In the genomic region with DNA sequence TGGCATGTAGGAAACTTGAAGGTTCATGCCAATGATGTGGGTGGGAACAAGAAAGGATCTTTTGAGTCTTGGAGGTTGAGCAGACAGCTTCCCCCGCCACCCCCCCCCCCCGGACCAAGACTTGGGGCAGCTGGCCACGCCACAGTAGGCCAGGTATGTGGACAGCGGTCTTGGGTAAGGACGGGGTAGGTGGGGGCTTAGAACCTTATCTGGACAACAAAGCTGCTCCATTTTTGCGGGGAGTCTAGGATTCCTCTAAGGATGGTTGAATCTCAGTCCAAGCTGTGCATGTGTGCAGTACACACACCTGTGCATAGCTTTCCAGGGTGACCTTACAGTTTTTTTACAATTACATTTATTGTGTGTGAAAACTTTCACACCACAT, we compare ENCODE assay signal across 8 mouse cellular contexts. TPM values are rescaled to one million over a fixed set of nuclear protein-coding genes. Genes with fewer than 3 reads are reported as not detected.
DNase-seq lines count a peak whose midpoint lies in the region; ATAC-seq and TF ChIP-seq lines count a peak whose summit lies in the region.

No protein-coding gene starts in this region.

- intact Hi-C loops in left cerebral cortex, postnatal 36 days (cut with DNase I), result loop anchor here (2.0 kb wide), 1 partner anchor 20 kb away; no protein-coding TSS in a partner anchor

- H3K9ac ChIP-seq in intestine, postnatal 0 days (ENCODE audit: low read depth, low read length), result no peak overlapping the region
- peak overlapping the region; percentile 77 for H3K9ac ChIP-seq in neural tube, embryonic 13.5 days

- TF ChIP-seq CTCF in layer of hippocampus, adult 2 months (conservative IDR thresholded peaks at IDR 0.05), result no peak
- no peak for TF ChIP-seq CTCF in embryonic fibroblast, embryonic 13.5 days (IDR thresholded peaks at IDR 0.05; ENCODE audit: borderline replicate concordance, insufficient read depth, low read length)
- no peak for TF ChIP-seq CTCF in intestine, postnatal 0 days (IDR thresholded peaks at IDR 0.05; ENCODE audit: low read depth)

- H3K27ac ChIP-seq in layer of hippocampus, adult 2 months, result peak overlapping the region; percentile 93
- no peak overlapping the region for H3K27ac ChIP-seq in embryonic fibroblast, embryonic 13.5 days (ENCODE audit: insufficient read depth, low read length)
- no peak overlapping the region for H3K27ac ChIP-seq in intestine, postnatal 0 days (ENCODE audit: low read depth, low read length)
- peak overlapping the region; percentile 74 for H3K27ac ChIP-seq in neural tube, embryonic 13.5 days (replicated peaks)

- no peaks in the 10 kb centered on the region for H3K4me1 ChIP-seq in embryonic fibroblast, embryonic 13.5 days (ENCODE audit: control insufficient read depth, insufficient read depth, low read length)
- H3K4me1 ChIP-seq in intestine, postnatal 0 days (replicated peaks; ENCODE audit: control insufficient read depth, insufficient read depth, low read length), result no peaks in the 10 kb centered on the region
- H3K4me1 ChIP-seq in neural tube, embryonic 13.5 days (replicated peaks), result peaks cover 7% of the 10 kb centered on the region

- no peak for DNase-seq in layer of hippocampus, adult 2 months (ENCODE audit: low spot score in 2 of 2)
- no peak for DNase-seq in layer of hippocampus, postnatal 36 days
- DNase-seq in left cerebral cortex, postnatal 36 days (ENCODE audit: low spot score in 2 of 2), result no peak
- no peak for DNase-seq in spleen, postnatal 14 days (ENCODE audit: low spot score in 2 of 2)
- no peak for DNase-seq in layer of hippocampus, postnatal 25 days (ENCODE audit: extremely low spot score in 1 of 2, low spot score in 1 of 2)

- H3K27me3 ChIP-seq in intestine, postnatal 0 days (replicated peaks; ENCODE audit: control insufficient read depth, insufficient read depth, low read length), result no peaks in the 10 kb centered on the region
- peaks cover 14% of the 10 kb centered on the region; the same call in 1 of the 2 replicates for H3K27me3 ChIP-seq in neural tube, embryonic 13.5 days

- peak overlapping the region; percentile 90 for H3K4me2 ChIP-seq in intestine, postnatal 0 days (replicated peaks; ENCODE audit: low read depth)
- peak overlapping the region; percentile 99 for H3K4me2 ChIP-seq in neural tube, embryonic 13.5 days

- peak overlapping the region; percentile 71 for H3K4me3 ChIP-seq in layer of hippocampus, adult 2 months
- H3K4me3 ChIP-seq in embryonic fibroblast, embryonic 13.5 days (ENCODE audit: insufficient read depth, low read length), result 0 out of 2 replicates have a peak overlapping the region, but pooled peaks have one; percentile 22
- peak overlapping the region; percentile 46 for H3K4me3 ChIP-seq in intestine, postnatal 0 days (ENCODE audit: low read depth, low read length)
- H3K4me3 ChIP-seq in neural tube, embryonic 13.5 days, result peak overlapping the region; percentile 54

- no peak for ATAC-seq in intestine, postnatal 0 days
- ATAC-seq in neural tube, embryonic 13.5 days (ENCODE audit: low read depth), result no peak; the same call in 1 of the 2 replicates

- no peaks in the 10 kb centered on the region for H3K9me3 ChIP-seq in intestine, postnatal 0 days (ENCODE audit: control insufficient read depth)
- H3K9me3 ChIP-seq in neural tube, embryonic 13.5 days, result no peaks in the 10 kb centered on the region

- WGBS in intestine, postnatal 0 days, result 29% methylated on average over 6 of the region's 6 CpGs
- WGBS in neural tube, embryonic 13.5 days, result 32% methylated on average over 6 of the region's 6 CpGs

- TF ChIP-seq POLR2A in embryonic fibroblast, embryonic 13.5 days (IDR thresholded peaks at IDR 0.05; ENCODE audit: low read depth, low read length), result no peak

- H3K36me3 ChIP-seq in intestine, postnatal 0 days (ENCODE audit: control insufficient read depth, insufficient read depth), result peaks cover 7% of the 10 kb centered on the region; the same call in 1 of the 2 replicates
- peaks cover 32% of the 10 kb centered on the region for H3K36me3 ChIP-seq in neural tube, embryonic 13.5 days

RNA-seq across cellular contexts. Expression of gene Spata32, which starts 0.3 kb away (rescaled TPM):
- total RNA-seq in layer of hippocampus, adult 2 months (2021), result 1 to 10 TPM; 1.2 to 1.3 TPM
- total RNA-seq in layer of hippocampus, postnatal 36 days (2021), result 1 to 10 TPM in 1 of 2 experiments, under 1 TPM in 1; 0.72 to 1.6 TPM
- polyA plus RNA-seq in embryonic fibroblast, embryonic 13.5 days (2011; ENCODE audit: insufficient read length, low read depth, missing spikeins), result not detected in 2 replicates
- not detected in 2 replicates for polyA plus RNA-seq in intestine, postnatal 0 days (2015; fragmentation: Nextera tagmentation; extraction: Ambion mirVana)
- 0.17 and 0.28 TPM in 2 replicates for polyA plus RNA-seq in neural tube, embryonic 13.5 days (2015; fragmentation: Nextera tagmentation; extraction: Ambion mirVana)
- 1 to 10 TPM; 2.0 to 2.4 TPM for total RNA-seq in left cerebral cortex, postnatal 36 days (2021)
- total RNA-seq in layer of hippocampus, postnatal 25 days (2021), result 1 to 10 TPM in 1 of 2 experiments, under 1 TPM in 1; 0.81 to 1.7 TPM

RNA-seq across cellular contexts. Expression of gene 1700023F06Rik, which starts 10.2 kb away (rescaled TPM):
- 1 to 10 TPM; 1.5 to 2.0 TPM for total RNA-seq in layer of hippocampus, adult 2 months (2021)
- 1 to 10 TPM; 1.5 to 2.3 TPM for total RNA-seq in layer of hippocampus, postnatal 36 days (2021)
- polyA plus RNA-seq in embryonic fibroblast, embryonic 13.5 days (2011; ENCODE audit: insufficient read length, low read depth, missing spikeins), result 0.68 TPM in 1 of 2 replicates, not detected in the other
- polyA plus RNA-seq in intestine, postnatal 0 days (2015; fragmentation: Nextera tagmentation; extraction: Ambion mirVana), result 0.35 and 0.77 TPM in 2 replicates
- polyA plus RNA-seq in neural tube, embryonic 13.5 days (2015; fragmentation: Nextera tagmentation; extraction: Ambion mirVana), result 0.72 and 0.95 TPM in 2 replicates
- total RNA-seq in left cerebral cortex, postnatal 36 days (2021), result 1 to 10 TPM; 1.8 to 2.4 TPM
- total RNA-seq in layer of hippocampus, postnatal 25 days (2021), result 1 to 10 TPM; 1.1 to 1.5 TPM

RNA-seq across cellular contexts. Expression of gene Fmnl1, which starts 47.6 kb away (rescaled TPM):
- total RNA-seq in layer of hippocampus, adult 2 months (2021), result 100 to 1,000 TPM; 142 to 156 TPM
- 100 to 1,000 TPM; 136 to 154 TPM for total RNA-seq in layer of hippocampus, postnatal 36 days (2021)
- polyA plus RNA-seq in embryonic fibroblast, embryonic 13.5 days (2011; ENCODE audit: insufficient read length, low read depth, missing spikeins), result 1.1 TPM in 1 of 2 replicates, not detected in the other
- polyA plus RNA-seq in intestine, postnatal 0 days (2015; fragmentation: Nextera tagmentation; extraction: Ambion mirVana), result 0.80 and 1.0 TPM in 2 replicates
- polyA plus RNA-seq in neural tube, embryonic 13.5 days (2015; fragmentation: Nextera tagmentation; extraction: Ambion mirVana), result 3.0 and 4.2 TPM in 2 replicates
- total RNA-seq in left cerebral cortex, postnatal 36 days (2021), result 100 to 1,000 TPM; 129 to 172 TPM
- 100 to 1,000 TPM; 127 to 147 TPM for total RNA-seq in layer of hippocampus, postnatal 25 days (2021)

RNA-seq across cellular contexts. Expression of gene Map3k14, which starts 48.8 kb away (rescaled TPM):
- total RNA-seq in layer of hippocampus, adult 2 months (2021), result 1 to 10 TPM; 3.3 TPM
- total RNA-seq in layer of hippocampus, postnatal 36 days (2021), result 1 to 10 TPM; 3.2 to 4.3 TPM
- polyA plus RNA-seq in embryonic fibroblast, embryonic 13.5 days (2011; ENCODE audit: insufficient read length, low read depth, missing spikeins), result 8.4 and 8.5 TPM in 2 replicates
- polyA plus RNA-seq in intestine, postnatal 0 days (2015; fragmentation: Nextera tagmentation; extraction: Ambion mirVana), result 1.6 TPM in 2 replicates
- polyA plus RNA-seq in neural tube, embryonic 13.5 days (2015; fragmentation: Nextera tagmentation; extraction: Ambion mirVana), result 3.5 and 4.7 TPM in 2 replicates
- 1 to 10 TPM; 3.1 to 4.0 TPM for total RNA-seq in left cerebral cortex, postnatal 36 days (2021)
- total RNA-seq in layer of hippocampus, postnatal 25 days (2021), result 1 to 10 TPM; 3.0 to 3.7 TPM

Comparison
In these comparisons a context has a peak if more than half of its experiments do, and no peak if none do; other contexts are left out.
1. H3K27ac ChIP-seq: peak in layer of hippocampus, adult 2 months (single experiment) and neural tube, embryonic 13.5 days (single experiment); none in embryonic fibroblast, embryonic 13.5 days (single experiment) and intestine, postnatal 0 days (single experiment).
2. Peak in every context shown above with its lines, with median percentiles within 50 percentile points of each other: H3K4me3 ChIP-seq.